Mouse (Mus musculus) neural tube, embryonic 10.5 days (tissue): ENCODE measurements around the gene Spout1.

Source experiments
- DNase-seq: peaks from one replicate; pipeline ENCODE4 v3.0.0-alpha.2; 2017; ENCODE audit warnings: low spot score; ENCODE audit errors: extremely low spot score

Spout1 gene

DNA sequence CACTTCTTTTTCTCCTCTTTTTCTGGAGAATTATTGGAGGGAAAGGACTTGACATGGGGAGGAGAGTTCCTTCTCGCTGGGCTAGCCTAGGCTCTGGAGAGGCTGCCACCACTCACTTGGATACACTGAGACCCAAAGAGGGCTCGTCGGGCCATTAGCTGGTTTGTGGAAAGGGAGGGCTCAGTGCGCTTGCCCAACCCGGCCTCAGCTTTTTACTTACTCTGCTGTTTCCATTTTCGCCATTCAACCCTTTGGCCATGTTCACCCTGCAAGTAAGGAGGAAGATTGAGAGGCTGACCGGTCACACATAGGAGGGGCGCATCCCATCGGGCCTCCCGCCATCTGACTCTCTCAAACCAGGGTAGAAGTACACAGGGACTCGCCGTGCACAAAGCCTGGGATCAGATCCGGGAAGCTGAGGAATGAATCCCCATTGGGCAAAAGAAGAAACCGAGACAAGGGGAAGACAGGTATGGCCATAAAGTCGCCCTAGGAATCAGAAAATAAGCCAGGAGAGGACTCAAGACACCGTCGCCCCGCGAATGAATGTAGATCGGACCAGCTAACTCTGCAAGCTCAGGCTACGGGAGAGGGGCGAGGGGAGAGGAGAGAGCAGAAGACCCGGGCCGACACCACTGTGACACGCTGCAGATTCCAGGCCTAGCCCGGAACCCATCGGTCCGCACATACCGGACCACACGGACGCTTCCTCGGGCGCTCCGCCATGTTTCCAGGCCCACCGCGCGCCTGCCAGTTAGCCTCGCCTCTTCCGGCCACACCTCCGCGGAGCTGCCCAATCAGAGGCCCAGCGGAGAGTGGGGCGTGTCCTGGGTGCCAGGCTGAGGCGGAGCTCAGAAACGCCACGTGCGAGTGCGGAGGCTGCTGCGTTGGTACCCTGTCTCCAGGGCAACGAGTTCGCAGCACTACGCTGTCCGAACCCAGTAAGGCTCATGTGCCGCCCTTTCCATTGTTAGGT lies at the start of gene Spout1:
Gene Spout1 (minus strand): TSS at position 760 of the 976 bp plus-strand sequence.
- DNase-seq = peak; percentile 96

- no peak for DNase-seq
Observed at GRCm38 (mm10) chr2:30216293-30216692, 38.0 kb upstream of the Spout1 start.

GRCm38 (mm10) chr2:30215493-30215892 lies 37.2 kb upstream of the Spout1 start:
- no peak for DNase-seq

DNA sequence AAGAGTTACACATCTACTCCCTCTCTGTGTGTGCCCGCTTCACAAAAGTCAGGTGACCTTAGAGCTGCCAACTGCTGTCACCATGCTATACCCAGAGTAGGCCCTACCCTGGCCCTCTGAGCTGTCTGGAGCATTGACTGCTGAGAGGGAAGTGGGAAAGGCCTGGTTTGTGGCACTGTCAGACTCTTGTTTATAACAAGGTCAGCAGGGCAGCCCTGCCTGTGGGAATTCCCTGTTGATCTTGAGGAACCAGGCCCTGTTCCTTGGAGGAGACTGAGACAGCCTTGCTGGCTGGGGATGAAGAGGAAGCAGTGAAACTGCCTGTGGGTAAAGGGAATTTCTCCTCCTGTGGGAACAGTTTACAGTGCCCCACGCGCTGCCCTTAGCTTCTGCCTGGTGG lies 36.5 kb upstream of the Spout1 start:
- no peak for DNase-seq

DNA sequence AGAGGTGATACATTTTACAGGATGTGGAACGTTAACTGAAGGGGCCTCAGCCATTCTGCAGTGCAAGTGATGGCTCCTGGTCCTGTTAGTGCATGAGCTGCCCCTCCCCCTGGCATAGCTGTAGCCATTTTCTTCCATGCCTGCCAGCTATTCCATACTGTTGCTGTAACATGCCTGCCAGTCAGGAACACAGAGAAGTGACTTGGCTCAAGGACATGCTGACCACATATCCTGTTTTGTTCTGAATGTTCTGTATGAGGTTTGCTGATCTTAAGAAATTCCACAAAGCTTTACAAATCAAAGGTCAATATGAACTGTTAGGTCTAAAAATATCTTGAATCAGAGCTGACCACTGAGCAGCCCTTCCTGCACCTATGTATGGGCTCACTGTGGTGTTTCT lies 34.7 kb upstream of the Spout1 start:
- DNase-seq = no peak

GRCm38 (mm10) chr2:30212169-30212545 lies 33.9 kb upstream of the Spout1 start:
- DNase-seq = no peak

DNA sequence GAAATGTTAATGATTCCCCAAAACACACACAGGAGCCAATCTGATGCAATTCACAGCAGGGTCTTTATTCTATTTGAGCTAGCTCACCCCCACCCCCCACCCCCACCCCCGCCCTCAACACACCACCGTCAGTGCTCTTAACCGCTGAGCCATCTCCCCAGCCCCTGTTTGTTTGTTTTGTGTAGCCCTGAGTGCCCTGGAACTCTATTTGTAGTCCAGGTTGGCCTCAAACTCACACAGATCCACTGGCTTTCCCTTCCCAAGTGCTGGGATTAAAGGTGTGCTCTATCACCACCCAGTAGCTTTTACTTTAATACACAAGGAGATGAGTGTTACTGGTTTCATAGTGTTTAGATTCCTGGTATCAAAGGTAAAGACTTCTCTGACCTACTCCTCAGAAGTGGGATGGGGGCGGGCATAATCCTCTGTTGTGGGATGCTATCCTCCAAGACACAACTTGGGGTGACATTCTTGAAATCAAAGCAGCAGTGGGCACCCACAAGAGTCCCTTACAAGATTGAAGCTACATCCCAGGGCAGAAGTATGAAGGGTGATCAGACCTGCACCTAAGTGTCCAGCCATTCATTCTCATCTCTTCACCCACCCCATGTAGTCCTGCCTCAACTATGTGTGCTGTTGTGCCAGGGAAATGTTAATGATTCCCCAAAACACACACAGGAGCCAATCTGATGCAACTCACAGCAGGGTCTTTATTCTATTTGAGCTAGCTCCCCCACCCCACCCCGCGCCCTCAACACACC lies 33.3 kb upstream of the Spout1 start:
- no peak for DNase-seq

DNA sequence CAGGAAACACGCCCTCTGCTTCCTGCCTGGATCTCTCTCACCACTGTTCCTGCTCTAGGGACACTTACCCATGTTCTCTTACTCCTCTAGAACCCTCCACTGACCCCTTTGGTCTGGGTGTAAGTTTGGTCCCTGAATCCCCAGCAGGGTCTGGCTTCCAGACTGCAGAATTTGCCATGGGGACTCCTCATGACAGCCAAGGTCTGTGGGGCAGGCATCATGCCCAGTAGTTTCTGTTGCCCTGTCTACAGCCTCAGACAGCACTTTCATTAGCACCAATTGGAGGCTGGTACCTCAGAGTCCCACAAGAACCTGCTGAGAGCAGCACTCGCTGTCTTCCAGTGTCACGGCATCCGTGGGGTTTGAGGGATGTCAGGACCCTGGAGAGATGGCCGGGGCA lies 29.6 kb upstream of the Spout1 start:
- no peak for DNase-seq

- no peak for DNase-seq
Observed at GRCm38 (mm10) chr2:30207401-30207800, 29.1 kb upstream of the Spout1 start.

DNA sequence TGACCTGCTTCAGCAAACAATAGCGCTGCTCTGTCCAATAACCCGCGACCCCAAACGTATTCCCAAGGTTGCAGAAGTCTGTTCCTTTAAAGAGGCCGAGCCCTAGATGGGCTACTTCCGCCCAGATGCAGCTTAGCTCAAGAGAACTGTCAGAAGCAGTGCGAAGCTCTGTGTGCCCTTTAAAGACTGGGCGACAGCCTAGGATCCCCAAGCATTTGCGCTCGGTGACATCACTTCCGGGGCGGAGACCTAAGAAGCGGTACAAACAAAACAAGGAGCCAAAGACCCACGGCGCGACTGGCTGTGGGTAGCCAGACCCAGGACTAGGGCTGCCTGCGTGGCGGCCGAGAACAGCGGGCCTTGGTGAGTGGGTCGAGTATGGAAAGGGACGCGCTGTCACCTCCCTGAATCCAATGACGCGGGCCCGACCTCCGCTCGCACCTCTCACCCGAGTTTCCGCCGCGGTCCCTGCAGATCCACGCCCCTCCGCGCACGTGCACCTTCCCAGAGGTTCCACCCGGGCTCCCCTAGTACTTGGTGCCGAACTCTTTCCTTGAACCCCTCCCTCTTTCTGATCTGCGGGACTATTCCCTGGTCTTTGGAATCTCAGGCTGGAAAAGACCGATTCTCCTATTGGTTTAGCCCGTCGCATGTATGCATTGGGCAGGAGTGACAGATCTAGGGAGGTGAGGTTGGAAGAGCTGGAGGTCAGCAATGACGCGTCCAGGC lies 27.5 kb upstream of the Spout1 start, which contains the start of gene Kyat1:
Gene Kyat1 (minus strand): TSS at position 219 of the 729 bp plus-strand sequence.
- DNase-seq = peak; percentile 90

- no peak for DNase-seq
Observed at GRCm38 (mm10) chr2:30205255-30205628, 27.0 kb upstream of the Spout1 start.

DNA sequence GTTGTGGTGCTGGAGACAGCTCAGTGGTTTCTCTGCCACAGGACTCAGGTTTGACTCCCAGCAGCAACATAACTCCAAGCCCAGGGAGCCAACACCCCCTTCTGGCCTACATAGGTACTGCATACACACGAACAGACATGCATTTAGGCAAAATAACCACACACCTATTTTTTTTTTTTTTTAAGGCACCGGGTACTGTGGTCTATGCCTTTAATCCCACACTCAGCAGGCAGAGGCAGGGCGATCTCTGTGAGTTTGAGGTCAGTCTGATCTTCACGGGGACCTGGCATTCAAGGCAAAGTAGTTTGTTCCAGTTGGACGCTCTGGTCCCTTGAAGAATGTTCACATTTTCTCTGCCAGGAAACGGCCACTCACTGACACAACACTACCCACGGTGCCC lies 25.2 kb upstream of the Spout1 start:
- peak; percentile 23 for DNase-seq

DNA sequence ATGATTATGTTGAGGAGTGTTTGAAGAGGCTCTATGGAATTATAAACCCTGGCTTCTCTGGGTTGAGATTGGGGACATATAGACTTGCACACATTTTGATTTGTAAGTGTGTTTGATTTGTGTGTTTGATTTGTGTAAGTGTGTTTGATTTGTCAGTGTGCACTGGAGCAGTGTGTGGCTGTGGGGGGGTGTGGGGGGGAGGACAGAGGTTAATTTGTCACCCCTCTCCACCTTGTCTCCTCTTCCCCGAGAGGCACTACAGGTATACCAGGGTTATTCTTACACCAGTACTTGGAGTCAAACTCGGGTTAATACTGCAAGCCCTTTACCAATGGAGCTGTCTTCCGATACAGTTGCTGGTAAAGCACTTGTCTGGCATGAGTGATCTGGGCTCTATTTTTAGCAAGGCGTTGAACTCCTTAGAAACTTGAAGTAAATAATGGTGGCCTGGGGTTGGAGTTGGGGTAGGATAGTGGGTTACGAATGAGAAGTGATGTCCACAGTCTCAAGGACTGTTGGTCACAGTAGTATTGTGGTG lies 22.2 kb upstream of the Spout1 start:
- DNase-seq = no peak

- no peak for DNase-seq
Observed at GRCm38 (mm10) chr2:30199984-30200383, 21.7 kb upstream of the Spout1 start.

DNA sequence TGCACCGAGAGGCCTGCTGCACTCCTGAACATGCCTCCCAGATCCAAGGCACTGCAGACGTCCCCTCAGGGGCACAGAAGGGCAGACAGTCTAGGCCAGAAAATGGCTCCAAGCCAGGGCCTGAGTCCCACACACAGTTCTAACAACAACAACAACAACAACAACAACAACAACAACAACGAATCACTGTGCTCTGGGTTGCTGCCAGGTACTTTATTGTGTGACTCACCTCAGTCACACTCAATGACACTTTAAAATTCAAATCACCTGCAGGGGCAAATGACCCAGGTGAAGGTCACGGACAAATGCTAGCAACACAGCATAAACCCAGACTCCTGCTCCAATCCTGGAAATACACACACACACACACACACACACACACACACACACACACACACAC lies 19.8 kb upstream of the Spout1 start:
- no peak for DNase-seq

GRCm38 (mm10) chr2:30194656-30195055 lies 16.4 kb upstream of the Spout1 start:
- no peak for DNase-seq

DNA sequence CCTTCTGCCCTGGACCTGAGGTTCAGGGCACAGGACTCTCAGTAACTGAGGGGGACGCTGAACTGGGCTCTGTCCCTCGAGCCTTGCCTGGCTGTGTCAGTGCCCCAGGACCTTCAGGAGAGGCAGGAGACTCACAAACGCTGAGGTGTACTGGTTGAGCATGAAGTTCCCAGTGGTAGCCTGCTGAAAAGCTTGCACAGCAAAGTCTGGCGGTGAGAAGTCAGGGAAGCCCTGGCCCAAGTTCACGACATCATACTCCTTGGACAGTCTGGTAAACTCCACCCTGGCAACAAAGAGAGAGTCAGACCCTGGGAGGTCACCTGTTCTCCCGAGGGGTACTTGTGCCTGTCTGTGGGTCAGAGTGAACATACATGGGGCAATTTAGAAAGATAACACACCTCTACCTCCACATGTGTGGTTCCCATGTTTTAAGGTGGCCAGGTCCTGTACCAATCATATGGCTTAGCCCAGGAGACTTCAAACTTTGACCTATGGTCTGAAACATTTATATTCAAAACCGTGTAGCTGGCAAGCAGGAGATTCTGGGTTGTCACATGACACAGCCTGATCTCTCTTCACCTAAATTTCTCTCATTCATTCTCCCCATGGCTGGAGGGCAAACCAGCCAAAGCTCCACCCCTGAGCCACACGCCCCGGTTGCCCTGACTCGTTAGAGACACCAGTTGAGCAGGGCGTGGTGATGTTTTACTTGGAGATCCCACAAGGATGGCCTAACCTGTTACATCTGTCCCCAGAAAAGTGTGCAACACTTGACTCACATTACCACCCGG lies 13.7 kb upstream of the Spout1 start:
- no peak for DNase-seq

- no peak for DNase-seq
Observed at GRCm38 (mm10) chr2:30185681-30186080, 7.4 kb upstream of the Spout1 start.

DNA sequence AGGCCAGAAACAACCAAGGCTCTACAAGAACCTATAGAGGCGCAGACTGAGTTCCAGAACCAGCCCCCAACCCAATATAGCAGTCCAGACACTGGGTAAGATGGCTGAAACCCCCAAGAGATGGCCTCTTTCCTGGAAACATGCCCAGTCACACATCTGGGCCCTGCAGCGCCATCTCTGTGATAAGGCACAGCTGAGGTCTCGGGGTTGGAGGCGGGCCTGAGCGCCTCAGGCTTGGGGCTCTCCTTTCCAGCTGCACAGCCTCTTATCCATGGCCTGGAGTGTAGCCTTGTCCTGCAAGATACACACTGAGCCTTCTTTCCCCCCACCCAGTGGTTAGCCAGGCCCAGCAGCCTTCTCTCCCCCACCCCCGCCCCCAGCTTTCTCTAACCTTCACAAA lies 7.0 kb upstream of the Spout1 start:
- DNase-seq = no peak

DNA sequence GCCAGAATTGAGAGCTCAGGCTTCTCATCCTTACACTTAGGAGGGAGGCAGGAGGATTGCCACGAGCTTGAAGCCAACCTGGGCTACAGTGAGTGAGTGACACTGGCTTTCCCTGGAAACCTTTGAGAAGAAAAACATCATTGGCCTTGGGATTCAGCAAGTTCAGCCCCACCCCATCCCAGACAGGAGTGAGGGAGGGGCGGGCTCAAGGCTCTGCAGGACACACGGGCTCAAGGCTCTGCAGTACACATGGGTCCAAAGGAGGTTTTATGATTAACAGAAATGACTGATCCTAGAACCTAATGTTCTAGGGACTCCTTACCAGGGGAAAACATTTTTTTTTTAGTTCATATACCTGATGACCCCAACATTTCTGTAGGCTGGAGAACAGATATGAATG lies 5.5 kb upstream of the Spout1 start:
- DNase-seq = no peak

GRCm38 (mm10) chr2:30182424-30182823 lies 4.2 kb upstream of the Spout1 start:
- no peak for DNase-seq
